Mouse (Mus musculus): ENCODE measurements around the gene Prpf38b.

- TF ChIP-seq CHD2 (IDR thresholded peaks at IDR 0.05; ENCODE audit: low read depth, low read length) = no peak
- TF ChIP-seq ZNF384 (IDR thresholded peaks at IDR 0.05; ENCODE audit: low read depth, low read length) = no peak
- TF ChIP-seq HCFC1 (IDR thresholded peaks at IDR 0.05; ENCODE audit: borderline replicate concordance, insufficient read depth, low read length) = no peak
- TF ChIP-seq MAFK (IDR thresholded peaks at IDR 0.05; ENCODE audit: insufficient read depth, low read depth, low read length) = no peak
These were observed 5.3 kb upstream of the Prpf38b start for GRCm38 (mm10) chr3:108916857-108917256.

All from ES-E14 (cell line).